Mouse (Mus musculus): ENCODE data around the gene Myo9a. TPM values are rescaled to one million over a fixed set of nuclear protein-coding genes. Genes with fewer than 3 reads are reported as not detected.
"Not testable (repeated sequence)": the region's sequence is repeated elsewhere in the genome, so short reads cannot be mapped to it uniquely, and the experiment has no call there.

The Myo9a gene
- total RNA-seq, 2 experiments from 2014 or later = 61.0 to 65.7 TPM

- peak in 1 of 2 experiments; percentile 14 for DNase-seq (ENCODE audit: low spot score in 2 of 2)
These were observed 973 bp upstream of the Myo9a start for GRCm38 (mm10) chr9:59749581-59750265.

- peak in 1 of 2 experiments; percentile 70 for DNase-seq (ENCODE audit: low spot score in 2 of 2)
These were observed 428 bp downstream of the Myo9a start for GRCm38 (mm10) chr9:59751066-59751581.

- no peak for DNase-seq (ENCODE audit: low spot score in 2 of 2)
These were observed 1.3 kb downstream of the Myo9a start for GRCm38 (mm10) chr9:59751966-59752365.

GRCm38 (mm10) chr9:59755199-59755598, 4.5 kb downstream of the Myo9a start:
- DNase-seq (ENCODE audit: low spot score in 2 of 2) = no peak

- DNase-seq (ENCODE audit: low spot score in 2 of 2) = not testable (repeated sequence)
These were observed 6.3 kb downstream of the Myo9a start for GRCm38 (mm10) chr9:59757016-59757415.

GRCm38 (mm10) chr9:59760515-59760914, 9.8 kb downstream of the Myo9a start:
- no peak for DNase-seq (ENCODE audit: low spot score in 2 of 2)

- DNase-seq (ENCODE audit: low spot score in 2 of 2) = not testable (repeated sequence)
These were observed 16.3 kb downstream of the Myo9a start for GRCm38 (mm10) chr9:59766966-59767461.

- not testable (repeated sequence) for DNase-seq (ENCODE audit: low spot score in 2 of 2)
These were observed 55.5 kb downstream of the Myo9a start for GRCm38 (mm10) chr9:59806046-59806774.

- DNase-seq (ENCODE audit: low spot score in 2 of 2) = peak in 1 of 2 experiments; percentile 49
These were observed 133.9 kb downstream of the Myo9a start for GRCm38 (mm10) chr9:59884551-59884950.

- DNase-seq (ENCODE audit: low spot score in 2 of 2) = no peak
These were observed 152.7 kb downstream of the Myo9a start for GRCm38 (mm10) chr9:59903382-59903781.

GRCm38 (mm10) chr9:59914761-59915160, 164.1 kb downstream of the Myo9a start:
- DNase-seq (ENCODE audit: low spot score in 2 of 2) = no peak

- no peak for DNase-seq (ENCODE audit: low spot score in 2 of 2)
These were observed 179.6 kb downstream of the Myo9a start for GRCm38 (mm10) chr9:59930248-59930647.

- DNase-seq (ENCODE audit: low spot score in 2 of 2) = not testable (repeated sequence)
These were observed 185.2 kb downstream of the Myo9a start for GRCm38 (mm10) chr9:59935866-59936265.

GRCm38 (mm10) chr9:59938529-59938928, 187.8 kb downstream of the Myo9a start:
- DNase-seq (ENCODE audit: low spot score in 2 of 2) = no peak

GRCm38 (mm10) chr9:59939691-59940090, 189.0 kb downstream of the Myo9a start:
- DNase-seq (ENCODE audit: low spot score in 2 of 2) = no peak

- no peak for DNase-seq (ENCODE audit: low spot score in 2 of 2)
These were observed 190.5 kb downstream of the Myo9a start for GRCm38 (mm10) chr9:59940913-59941884.

GRCm38 (mm10) chr9:59941885-59942350, 191.2 kb downstream of the Myo9a start:
- no peak for DNase-seq (ENCODE audit: low spot score in 2 of 2)

- DNase-seq (ENCODE audit: low spot score in 2 of 2) = no peak
These were observed 191.9 kb downstream of the Myo9a start for GRCm38 (mm10) chr9:59942501-59943085.

- DNase-seq (ENCODE audit: low spot score in 2 of 2) = no peak
These were observed 193.1 kb downstream of the Myo9a start for GRCm38 (mm10) chr9:59943826-59944225.

- DNase-seq (ENCODE audit: low spot score in 2 of 2) = no peak
These were observed 194.5 kb downstream of the Myo9a start for GRCm38 (mm10) chr9:59945241-59945640.
